Mouse (Mus musculus) cortical plate, adult 2 months (tissue): ENCODE measurements around the gene Zdhhc22.

ENCODE experiments used
- CTCF ChIP-seq: fragments of 200-500 bp; IDR thresholded peaks from 2 replicates; pipeline ENCODE4 v1.5.1; 2011; ENCODE audit warnings: mild to moderate bottlenecking, control low read depth, low read length; ENCODE audit not compliant: insufficient read depth; ENCODE audit errors: extremely low read depth
- POLR2A ChIP-seq: fragments of 200-500 bp; IDR thresholded peaks from 2 replicates; pipeline ENCODE4 v1.6.1; 2011; ENCODE audit warnings: mild to moderate bottlenecking, low read length, control low read depth; ENCODE audit not compliant: insufficient read depth; ENCODE audit errors: extremely low read depth

DNA sequence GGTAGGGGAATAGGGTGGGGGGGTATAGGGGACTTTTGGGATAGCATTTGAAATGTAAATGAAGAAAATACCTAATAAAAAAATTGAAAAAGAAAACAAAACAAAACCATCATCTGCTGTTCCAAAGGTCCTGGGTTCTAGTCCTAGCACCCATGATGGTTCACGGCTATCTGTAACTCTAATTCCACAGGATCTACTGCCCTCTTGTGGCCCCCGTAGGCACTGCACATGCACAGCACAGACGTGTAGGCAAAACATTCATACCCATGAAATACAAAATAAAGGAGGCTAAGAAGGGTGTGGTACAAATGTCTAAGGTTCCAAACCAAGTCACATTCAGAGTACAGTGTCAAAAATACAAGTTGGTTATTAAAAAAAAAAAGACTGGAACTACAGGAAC lies 26.8 kb upstream of the Zdhhc22 start:
- TF ChIP-seq POLR2A, result no peak
- peak; percentile 39 for TF ChIP-seq CTCF
